Mouse (Mus musculus) forelimb bud, embryonic 11.5 days (tissue): ENCODE measurements at regions not wholly inside any gene's neighbourhood (a gene's known extent, or its start where the extent isn't known, plus 50 kb on each side); places are given as distances from the start of the nearest gene placed in this dataset.

Source experiments
- DNase-seq: peaks from one replicate; pipeline ENCODE4 v3.0.0-alpha.2; 2012; ENCODE audit warnings: low read depth, low spot score

- no peak for DNase-seq
Observed at GRCm38 (mm10) chr15:70982719-70983118, 2851.6 kb upstream of the Gm6569 start.

GRCm38 (mm10) chr15:70987973-70988570, 2846.3 kb upstream of the Gm6569 start:
- DNase-seq = no peak

GRCm38 (mm10) chr15:70993397-70993796, 2841.0 kb upstream of the Gm6569 start:
- DNase-seq = no peak

GRCm38 (mm10) chr15:71010362-71010761, 2824.0 kb upstream of the Gm6569 start:
- no peak for DNase-seq

GRCm38 (mm10) chr15:71010773-71011172, 2823.6 kb upstream of the Gm6569 start:
- no peak for DNase-seq

- DNase-seq = no peak
Observed at GRCm38 (mm10) chr15:71054251-71054852, 2780.0 kb upstream of the Gm6569 start.

GRCm38 (mm10) chr15:71086367-71086997, 2747.9 kb upstream of the Gm6569 start:
- no peak for DNase-seq

GRCm38 (mm10) chr15:71099111-71099510, 2735.2 kb upstream of the Gm6569 start:
- no peak for DNase-seq

GRCm38 (mm10) chr15:71129802-71130201, 2704.6 kb upstream of the Gm6569 start:
- no peak for DNase-seq

- no peak for DNase-seq
Observed at GRCm38 (mm10) chr15:71157680-71158079, 2676.7 kb upstream of the Gm6569 start.

- DNase-seq = no peak
Observed at GRCm38 (mm10) chr15:71162097-71162496, 2672.3 kb upstream of the Gm6569 start.

- peak; percentile 2 for DNase-seq
Observed at GRCm38 (mm10) chr15:71195011-71195739, 2639.2 kb upstream of the Gm6569 start.

GRCm38 (mm10) chr15:71240647-71241351, 2593.6 kb upstream of the Gm6569 start:
- DNase-seq = peak; percentile 61

GRCm38 (mm10) chr15:71243539-71243938, 2590.8 kb upstream of the Gm6569 start:
- DNase-seq = peak; percentile 38

- no peak for DNase-seq
Observed at GRCm38 (mm10) chr15:71275876-71276565, 2558.3 kb upstream of the Gm6569 start.

- DNase-seq = no peak
Observed at GRCm38 (mm10) chr15:71276566-71276912, 2557.8 kb upstream of the Gm6569 start.

GRCm38 (mm10) chr15:71277388-71277787, 2557.0 kb upstream of the Gm6569 start:
- no peak for DNase-seq

- DNase-seq = no peak
Observed at GRCm38 (mm10) chr15:71283775-71284174, 2550.6 kb upstream of the Gm6569 start.

GRCm38 (mm10) chr15:71302541-71302940, 2531.8 kb upstream of the Gm6569 start:
- DNase-seq = no peak

- DNase-seq = no peak
Observed at GRCm38 (mm10) chr15:71310230-71310629, 2524.1 kb upstream of the Gm6569 start.

- DNase-seq = no peak
Observed at GRCm38 (mm10) chr15:71326596-71326995, 2507.8 kb upstream of the Gm6569 start.
